Comparison of ENCODE assay signal across 9 mouse cellular contexts in genomic region chr11:104310226-104310887, GRCm38 (mm10).
A peak's percentile ranks its signal among the peaks of the same experiment; 100 is the strongest.
DNase-seq lines count a peak whose midpoint lies in the region; ATAC-seq and TF ChIP-seq lines count a peak whose summit lies in the region.
"Had no signal": no experiment of that assay in that cellular context is flagged by ENCODE, and none has a peak within 500 bp of the region (broad histone marks: within the 10 kb centered on the region; RNA-seq: fewer than 3 reads in every experiment).

No protein-coding gene starts in this region.

- WGBS in embryonic facial prominence, embryonic 12.5 days, result 15% methylated on average over 23 of the region's 23 CpGs
- WGBS in limb, embryonic 11.5 days, result 11% methylated on average over 23 of the region's 23 CpGs

- ATAC-seq in embryonic facial prominence, embryonic 12.5 days (ENCODE audit: insufficient number of reproducible peaks, insufficient read depth, low FRiP score, low TSS enrichment), result no peak
- ATAC-seq in limb, embryonic 11.5 days (ENCODE audit: insufficient number of reproducible peaks, low FRiP score, low TSS enrichment, low read depth), result no peak
- peak; percentile 83 for ATAC-seq in megakaryocyte-erythroid progenitor cell, adult 5-6 weeks (replicated peaks; ENCODE audit: low FRiP score, low TSS enrichment, poor library complexity, severe bottlenecking)

- intact Hi-C loops in left cerebral cortex, adult 2 months (cut with DNase I), result loop anchor here (10.0 kb wide), 1 partner anchor 814 kb away; the partner anchor contains the start of gene Mettl2
- intact Hi-C loops in left cerebral cortex, postnatal 14 days (cut with DNase I), result no loop called here

- peak overlapping the region; percentile 40; the same call in 1 of the 2 replicates for H3K27ac ChIP-seq in left cerebral cortex, adult 2 months
- H3K27ac ChIP-seq in embryonic facial prominence, embryonic 12.5 days, result no peak overlapping the region
- no peak overlapping the region for H3K27ac ChIP-seq in limb, embryonic 11.5 days (replicated peaks; ENCODE audit: low read depth, low read length)

- no peak overlapping the region for H3K4me3 ChIP-seq in left cerebral cortex, adult 2 months
- H3K4me3 ChIP-seq in embryonic facial prominence, embryonic 12.5 days, result no peak overlapping the region
- H3K4me3 ChIP-seq in limb, embryonic 11.5 days (ENCODE audit: low read depth, low read length), result no peak overlapping the region

- peaks cover 26% of the 10 kb centered on the region for H3K27me3 ChIP-seq in embryonic facial prominence, embryonic 12.5 days
- H3K27me3 ChIP-seq in limb, embryonic 11.5 days (ENCODE audit: control insufficient read depth, insufficient read depth, low read length), result peaks cover 15% of the 10 kb centered on the region

- no peak overlapping the region for H3K9ac ChIP-seq in embryonic facial prominence, embryonic 12.5 days
- no peak overlapping the region for H3K9ac ChIP-seq in limb, embryonic 11.5 days (ENCODE audit: low read length)

- H3K9me3 ChIP-seq in embryonic facial prominence, embryonic 12.5 days, result no peaks in the 10 kb centered on the region
- no peaks in the 10 kb centered on the region for H3K9me3 ChIP-seq in limb, embryonic 11.5 days (ENCODE audit: control insufficient read depth, low read length)

- 0 out of 2 replicates have a peak, but pooled peaks cover 3% of the 10 kb centered on the region for H3K4me1 ChIP-seq in embryonic facial prominence, embryonic 12.5 days
- H3K4me1 ChIP-seq in limb, embryonic 11.5 days (ENCODE audit: control insufficient read depth, insufficient read depth, low read length), result no peaks in the 10 kb centered on the region

- H3K4me2 ChIP-seq in embryonic facial prominence, embryonic 12.5 days (replicated peaks), result peak overlapping the region; percentile 13; the same call in 1 of the 2 replicates
- H3K4me2 ChIP-seq in limb, embryonic 11.5 days (ENCODE audit: low read depth, severe bottlenecking), result peak overlapping the region; percentile 27; the same call in 1 of the 2 replicates

- no peak for TF ChIP-seq CTCF in left cerebral cortex, adult 2 months (IDR thresholded peaks at IDR 0.05)

- DNase-seq in left cerebral cortex, adult 2 months (ENCODE audit: extremely low spot score in 1 of 2, low spot score in 2 of 2), result no peak
- DNase-seq in left cerebral cortex, postnatal 14 days (ENCODE audit: low spot score in 2 of 2), result no peak
- DNase-seq in limb, embryonic 11.5 days (ENCODE audit: low spot score), result no peak
- DNase-seq in gastrocnemius, postnatal 10 days, result no peak
- DNase-seq in adrenal gland, postnatal 25 days, result no peak
- no peak for DNase-seq in spleen, adult 18-20 months
- DNase-seq: gastrocnemius, postnatal 25 days had no signal

- no peaks in the 10 kb centered on the region for H3K36me3 ChIP-seq in embryonic facial prominence, embryonic 12.5 days
- H3K36me3 ChIP-seq in limb, embryonic 11.5 days (ENCODE audit: control insufficient read depth, insufficient read depth, low read length), result no peaks in the 10 kb centered on the region
